Mouse (Mus musculus): ENCODE results near the gene Tec.

Gene Tec

DNA sequence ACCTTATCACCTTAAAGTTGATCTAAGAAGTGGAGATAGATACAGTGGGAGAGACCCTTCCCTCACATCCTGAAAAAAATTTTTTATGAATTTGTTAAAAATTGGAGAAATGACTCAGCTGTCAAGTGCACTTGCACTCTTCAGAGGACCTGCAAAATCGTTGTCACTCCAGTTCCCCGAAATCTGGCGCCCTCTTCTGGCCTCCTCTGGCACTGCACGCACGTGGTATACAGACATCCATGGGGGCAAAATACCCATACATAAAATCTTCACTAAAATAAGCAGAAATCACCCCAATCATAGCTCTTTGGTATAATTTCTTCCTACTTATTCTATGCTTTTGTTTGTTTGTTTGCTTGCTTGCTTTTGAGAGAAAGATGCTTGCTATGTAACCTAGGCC is 25.7 kb upstream of the Tec start:
- in situ Hi-C loops (cut with MboI, MseI), result loop anchor here (10.0 kb wide), 1 partner anchor 491 kb away; no protein-coding TSS in a partner anchor

DNA sequence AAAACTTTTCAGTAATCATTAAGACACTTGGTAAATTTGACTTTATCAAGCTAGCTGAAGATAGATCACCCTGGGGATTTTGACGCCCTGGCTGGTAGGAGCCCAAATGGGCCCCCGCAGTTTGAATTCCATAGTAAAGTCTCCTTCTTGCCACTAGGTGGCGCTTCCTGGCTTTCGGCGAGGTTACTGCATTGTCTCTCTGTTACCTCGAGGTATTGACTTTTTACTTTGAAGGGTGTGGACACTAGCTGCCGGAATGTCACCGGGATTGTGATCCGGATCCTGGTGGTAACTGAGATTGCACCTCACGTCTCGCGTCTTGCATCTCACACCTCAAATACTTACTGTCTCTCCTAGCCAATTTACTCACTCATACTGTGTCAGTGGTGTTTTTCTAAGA is 23.3 kb upstream of the Tec start:
- in situ Hi-C loops (cut with MboI, MseI), result loop anchor here (10.0 kb wide), 1 partner anchor 493 kb away; no protein-coding TSS in a partner anchor

DNA sequence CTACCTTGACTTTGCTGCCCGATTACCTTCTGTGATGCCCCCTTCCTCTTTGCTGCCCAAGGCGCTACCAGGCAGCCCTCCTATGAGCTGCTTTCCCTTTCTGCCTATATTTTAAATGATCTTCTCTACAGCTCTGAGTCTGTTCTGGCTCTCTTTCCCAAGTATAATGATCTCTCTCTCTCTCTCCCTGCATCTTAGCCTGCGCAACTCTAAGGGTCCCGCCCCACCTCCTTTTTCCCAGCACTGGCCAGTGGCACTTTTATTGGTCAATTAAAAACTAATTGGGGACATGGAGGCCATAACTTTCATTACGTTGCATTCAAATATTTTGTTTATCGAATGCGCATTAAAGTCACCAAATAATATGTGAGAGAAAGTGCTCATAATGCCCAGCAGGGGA is 20.0 kb upstream of the Tec start:
- in situ Hi-C loops (cut with MboI, MseI), result no loop called here

DNA sequence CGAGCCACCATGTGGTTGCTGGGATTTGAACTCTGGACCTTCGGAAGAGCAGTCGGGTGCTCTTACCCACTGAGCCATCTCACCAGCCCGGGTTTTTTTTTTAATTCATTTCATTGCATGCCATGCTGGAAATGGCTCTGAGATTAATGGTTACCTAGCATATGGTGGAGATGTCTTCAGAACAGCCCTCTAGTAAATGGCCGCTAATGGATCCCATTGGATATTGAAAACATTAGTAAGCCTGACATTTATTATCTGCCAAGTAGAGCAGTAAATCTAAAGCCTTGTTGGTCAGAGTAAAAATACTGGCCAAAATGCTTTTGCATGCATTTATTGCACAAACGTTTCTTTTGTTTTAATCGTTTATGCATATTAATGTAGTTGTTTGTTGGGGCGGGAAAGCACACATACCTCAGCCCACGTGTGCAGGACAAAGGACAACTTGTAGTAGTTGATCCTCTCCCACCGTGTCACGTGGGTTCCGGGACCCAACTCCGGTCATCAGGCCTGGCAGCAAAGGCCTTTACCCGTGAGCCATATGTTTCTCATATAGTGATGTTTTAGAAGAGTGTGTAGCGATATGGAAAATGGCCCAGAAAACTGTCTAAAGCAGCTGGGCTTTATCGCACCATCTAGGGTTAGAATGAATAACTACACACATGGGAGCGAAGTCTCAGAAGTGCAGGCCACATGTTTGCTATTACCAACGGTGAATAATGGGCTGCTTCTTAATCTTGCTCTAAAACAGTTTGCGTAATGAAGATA is 18.4 kb upstream of the Tec start:
- in situ Hi-C loops (cut with MboI, MseI), result no loop called here

DNA sequence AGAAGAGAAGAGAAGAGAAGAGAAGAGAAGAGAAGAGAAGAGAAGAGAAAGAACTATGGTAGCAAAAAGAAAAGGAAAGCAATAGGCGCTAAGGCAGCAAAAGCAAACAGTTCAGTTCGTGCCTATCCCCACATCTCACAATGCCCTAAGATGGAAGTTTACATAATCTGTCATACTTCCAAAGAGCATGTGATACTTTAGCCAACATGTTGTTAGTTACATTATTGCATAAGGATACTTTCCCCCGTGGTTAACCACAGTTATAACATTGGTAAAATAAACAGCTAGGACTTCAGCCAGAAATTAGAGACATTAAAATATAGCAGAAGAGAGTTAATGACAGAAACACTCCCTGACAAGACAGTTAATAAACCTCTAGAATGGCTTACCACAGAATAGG is 15.4 kb upstream of the Tec start:
- in situ Hi-C loops (cut with MboI, MseI), result no loop called here

DNA sequence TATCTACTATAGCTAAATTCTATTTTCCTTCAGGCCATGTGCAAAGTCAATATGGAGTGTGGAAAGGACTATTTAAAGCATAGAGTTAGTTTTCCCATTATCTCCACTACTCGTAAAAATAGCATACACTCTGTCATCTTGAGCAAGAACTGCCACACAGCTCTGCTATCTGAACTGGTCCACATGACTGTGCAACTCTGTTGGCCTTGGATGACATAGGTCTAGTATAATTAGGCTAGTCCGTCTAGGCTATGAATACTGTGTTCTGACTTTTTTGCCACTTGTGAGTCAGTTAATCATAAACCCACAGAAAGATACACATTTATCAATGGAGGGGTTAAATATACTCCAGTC is 14.1 kb upstream of the Tec start:
- in situ Hi-C loops (cut with MboI, MseI), result no loop called here

DNA sequence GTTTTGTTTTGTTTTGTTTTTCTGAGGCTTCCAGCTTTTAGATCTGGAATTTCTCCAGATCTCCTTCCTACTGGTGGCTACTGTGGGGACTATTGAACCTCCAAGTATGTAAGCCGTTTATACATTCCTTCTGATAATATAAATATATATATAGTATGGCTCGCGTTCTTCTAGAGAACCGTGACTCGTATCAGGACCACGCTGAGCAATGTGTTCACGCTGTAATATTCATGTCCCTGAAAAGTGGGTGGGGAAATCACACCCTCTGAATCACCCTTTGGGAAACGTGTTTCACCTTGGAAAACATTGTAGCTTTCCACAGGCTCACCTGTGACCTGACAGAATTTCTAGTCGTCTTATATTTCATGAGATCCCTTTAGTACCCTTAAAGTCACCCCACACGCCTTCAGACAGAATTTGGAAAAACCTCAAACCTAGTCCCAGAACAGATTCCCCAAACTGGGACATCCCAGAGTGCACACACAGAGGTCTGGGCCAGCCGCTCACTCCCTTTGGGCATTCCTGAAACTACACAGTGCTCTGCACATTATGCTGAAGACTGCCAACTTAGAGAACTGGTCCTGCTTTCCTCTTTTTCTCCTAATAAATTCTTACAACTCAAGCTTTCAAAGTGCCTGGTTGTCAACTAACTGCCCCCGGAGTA is 13.6 kb upstream of the Tec start:
- in situ Hi-C loops (cut with MboI, MseI), result no loop called here

DNA sequence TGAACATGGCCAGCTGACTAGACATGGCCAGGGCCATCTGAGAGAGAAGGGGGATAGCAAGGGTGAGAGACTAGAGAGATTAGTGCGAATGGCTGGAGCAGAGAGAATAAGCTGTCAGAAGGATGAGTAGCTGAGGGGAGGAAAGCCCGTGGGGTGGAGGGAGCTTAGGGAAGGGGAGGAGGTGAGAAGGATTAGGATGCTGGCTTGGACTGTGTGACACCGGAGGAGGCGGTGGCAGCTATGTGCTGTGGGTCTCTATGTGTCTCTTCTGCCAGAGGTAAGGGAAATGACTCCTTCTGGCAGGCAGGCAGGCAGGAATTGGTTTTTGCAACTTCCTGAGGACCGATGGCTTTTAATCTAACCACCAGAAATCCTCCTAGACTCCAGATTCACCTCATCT is 11.5 kb upstream of the Tec start:
- in situ Hi-C loops (cut with MboI, MseI), result no loop called here

DNA sequence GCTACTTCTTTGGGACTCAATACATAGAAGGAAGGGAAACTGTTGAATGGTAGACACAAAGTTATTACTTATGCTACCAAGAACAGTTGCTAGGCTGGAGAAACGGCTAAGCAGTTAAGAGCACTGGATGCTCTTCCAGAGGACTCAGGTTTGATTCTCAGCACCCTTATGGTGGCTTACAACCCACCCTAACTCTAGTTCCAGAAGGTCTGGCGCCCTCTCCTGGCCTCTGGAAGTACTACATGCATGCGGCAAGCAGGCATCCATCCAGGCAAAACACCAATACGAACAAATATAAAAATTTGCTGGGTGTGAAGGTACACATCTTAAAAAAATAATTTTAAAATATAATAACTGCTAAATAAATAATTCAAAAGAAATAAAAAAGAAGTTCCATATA is 2.8 kb upstream of the Tec start:
- in situ Hi-C loops (cut with MboI, MseI), result no loop called here

DNA sequence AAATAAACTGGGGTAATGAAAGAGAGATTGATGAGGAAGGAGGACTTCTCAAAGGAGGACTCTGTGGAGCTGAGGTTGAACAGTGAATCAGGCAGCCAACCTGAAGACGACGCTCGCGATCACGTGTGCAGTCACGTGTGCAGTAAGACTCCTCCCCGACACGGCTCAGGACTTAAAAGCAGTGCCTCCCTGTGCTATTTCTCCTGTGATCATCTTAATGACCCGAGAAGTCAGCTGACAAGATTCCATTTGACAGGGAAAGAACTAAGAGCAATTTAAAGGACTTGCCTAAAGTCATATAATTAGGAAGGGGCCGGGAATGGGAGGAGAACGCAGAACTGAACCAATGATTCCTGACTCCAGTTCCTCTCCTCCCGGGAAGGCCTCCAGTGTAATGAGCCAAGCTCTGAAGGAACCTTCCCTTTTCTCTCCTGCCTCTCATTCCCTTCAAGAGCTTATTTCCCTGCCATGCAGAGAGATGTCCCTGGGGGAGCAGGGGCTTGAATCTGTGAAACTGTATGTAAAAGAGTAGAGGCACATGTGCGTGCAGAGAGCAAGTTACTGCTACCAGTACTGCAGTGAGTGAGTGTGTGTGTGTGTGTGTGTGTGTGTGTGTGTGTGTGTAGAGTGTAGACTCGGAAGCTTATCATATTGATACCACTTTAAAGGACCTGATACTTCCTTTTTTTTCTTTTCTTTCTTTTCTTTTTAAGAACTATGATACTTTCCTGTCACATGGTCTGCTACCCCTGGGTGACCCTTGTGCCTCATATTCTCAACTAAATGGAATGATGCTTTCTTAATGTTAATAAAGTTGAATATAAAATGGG is 1.7 kb upstream of the Tec start:
- in situ Hi-C loops (cut with MboI, MseI), result no loop called here

DNA sequence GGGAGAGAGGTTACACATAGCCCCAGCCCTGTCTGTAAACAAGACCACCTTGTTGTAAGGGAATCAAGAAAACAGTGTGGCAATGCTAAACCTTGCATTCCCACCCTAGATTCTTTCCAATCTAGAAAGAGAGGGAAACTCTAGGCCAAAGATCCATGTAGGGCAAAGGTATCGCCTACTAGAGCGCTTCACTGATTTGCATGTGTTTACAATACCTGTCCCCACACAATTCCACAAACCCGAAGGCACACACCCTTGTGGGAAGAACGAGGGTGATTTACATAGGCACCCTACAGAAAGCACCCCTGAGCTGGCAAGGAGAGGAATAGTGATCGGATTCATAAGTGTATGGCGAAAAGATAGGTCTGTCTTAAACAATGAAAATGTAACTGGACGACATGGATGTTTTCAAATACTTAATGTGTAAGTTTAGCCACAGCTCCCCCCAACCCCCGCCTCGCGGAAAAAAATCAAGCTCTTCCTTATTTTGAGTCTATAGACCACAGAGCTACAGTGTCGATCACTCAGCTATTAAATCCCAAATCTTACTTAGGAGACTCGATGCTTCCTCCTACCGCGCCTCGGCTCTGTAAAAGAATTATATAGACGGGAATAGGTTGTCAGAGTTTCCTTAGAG is 1.1 kb downstream of the Tec start:
- in situ Hi-C loops (cut with MboI, MseI), result no loop called here

DNA sequence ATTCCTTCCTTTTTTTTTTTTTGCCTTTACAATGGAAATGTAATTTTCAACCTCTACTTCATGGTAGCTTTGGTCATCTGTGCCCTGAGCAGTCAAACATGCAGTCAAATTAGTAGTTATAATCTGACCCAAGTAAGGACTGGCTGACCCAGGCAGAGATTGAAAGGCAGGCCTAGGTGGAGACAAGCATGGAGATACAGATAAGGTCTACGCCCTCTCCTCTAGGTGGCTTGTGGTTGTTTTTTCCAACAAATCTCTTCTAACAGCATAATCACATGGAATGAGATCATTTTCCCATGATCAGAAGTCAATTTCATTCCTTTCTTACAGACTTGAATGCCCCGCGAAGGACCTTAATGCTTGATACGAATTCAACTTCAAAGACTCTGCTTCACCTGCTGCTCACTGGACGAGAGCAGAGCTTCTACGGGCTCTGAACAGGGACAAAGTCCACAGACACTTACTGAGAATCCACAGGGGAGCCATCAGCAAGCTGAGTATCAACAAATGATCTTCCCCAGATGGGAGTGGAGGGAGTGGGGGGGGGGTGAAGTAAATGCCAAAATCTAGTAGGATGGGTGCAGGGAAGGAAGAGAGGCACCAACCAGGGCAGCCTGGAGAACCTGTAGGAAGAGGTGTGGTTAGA is 1.9 kb downstream of the Tec start:
- in situ Hi-C loops (cut with MboI, MseI), result no loop called here

DNA sequence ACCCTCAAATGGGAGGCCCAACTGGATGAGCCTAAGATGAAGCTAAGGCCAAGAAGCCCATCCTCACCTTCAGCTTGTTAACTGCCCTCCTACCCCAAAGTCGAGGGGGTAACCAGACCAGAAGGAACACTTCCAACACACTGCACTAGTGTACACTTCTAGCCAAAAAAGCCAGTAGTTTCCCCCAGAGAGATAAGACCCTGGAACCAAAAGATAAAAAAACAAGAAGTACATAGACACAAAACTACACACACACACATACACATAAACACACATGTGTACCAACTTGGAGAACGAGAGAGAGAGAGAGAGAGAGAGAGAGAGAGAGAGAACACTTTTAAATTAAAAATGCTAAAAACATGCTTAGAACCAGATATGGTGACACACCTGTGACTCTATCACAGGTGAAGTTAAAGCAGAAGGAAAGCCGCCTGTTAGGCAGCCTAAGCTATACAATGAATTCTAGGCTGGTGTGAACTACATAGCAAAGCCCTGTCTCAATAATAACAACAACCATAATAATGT is 3.6 kb downstream of the Tec start:
- in situ Hi-C loops (cut with MboI, MseI), result no loop called here

DNA sequence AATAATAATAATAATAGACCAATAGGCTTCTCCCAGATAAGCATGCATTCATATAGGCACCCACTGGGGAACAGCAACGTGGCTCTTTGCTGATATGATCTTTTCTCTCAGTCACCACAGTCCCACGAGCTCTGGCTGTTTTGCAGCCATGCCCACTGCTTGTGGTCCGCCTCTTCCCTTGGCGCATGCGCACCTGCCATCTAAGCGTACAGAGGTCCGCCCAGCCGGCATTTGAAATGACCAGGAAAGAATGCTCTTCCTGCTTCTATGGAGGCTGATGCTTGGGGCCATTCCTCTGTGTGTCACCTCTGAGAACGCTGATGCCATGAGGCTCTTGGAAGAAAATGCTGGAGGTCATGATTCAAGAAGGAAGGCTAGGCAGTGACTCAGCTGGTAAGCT is 5.1 kb downstream of the Tec start:
- in situ Hi-C loops (cut with MboI, MseI), result no loop called here

DNA sequence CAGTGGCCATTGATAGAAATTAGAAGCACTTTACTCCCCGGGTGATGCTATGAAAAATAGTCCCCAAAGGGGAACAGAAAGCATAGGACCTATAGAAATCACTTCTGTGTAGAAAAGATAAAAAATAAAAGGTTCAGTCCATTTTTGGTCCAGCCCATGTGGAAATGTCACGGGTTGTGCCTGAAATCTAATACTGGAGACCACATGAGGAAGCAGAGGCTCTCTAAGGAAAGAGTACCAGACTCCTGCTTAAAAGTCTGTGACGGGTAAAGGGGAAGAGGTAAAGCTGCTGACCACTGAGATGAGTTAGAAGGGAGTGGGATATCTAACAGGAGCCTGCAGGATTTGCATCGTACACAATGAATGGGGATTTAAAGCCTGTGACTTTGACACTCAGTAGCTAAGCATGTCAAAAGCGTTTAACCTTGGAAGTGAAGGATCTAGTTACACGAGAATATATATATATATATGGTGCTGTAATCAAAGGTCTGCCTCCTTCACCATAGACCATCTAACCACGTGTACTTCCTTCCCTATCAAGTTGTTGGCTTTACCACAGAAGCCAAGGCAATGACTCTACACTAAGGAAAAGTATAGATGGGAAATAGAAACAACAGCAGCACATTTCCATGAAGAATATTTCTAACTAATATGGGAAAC is 6.4 kb downstream of the Tec start:
- in situ Hi-C loops (cut with MboI, MseI), result no loop called here

DNA sequence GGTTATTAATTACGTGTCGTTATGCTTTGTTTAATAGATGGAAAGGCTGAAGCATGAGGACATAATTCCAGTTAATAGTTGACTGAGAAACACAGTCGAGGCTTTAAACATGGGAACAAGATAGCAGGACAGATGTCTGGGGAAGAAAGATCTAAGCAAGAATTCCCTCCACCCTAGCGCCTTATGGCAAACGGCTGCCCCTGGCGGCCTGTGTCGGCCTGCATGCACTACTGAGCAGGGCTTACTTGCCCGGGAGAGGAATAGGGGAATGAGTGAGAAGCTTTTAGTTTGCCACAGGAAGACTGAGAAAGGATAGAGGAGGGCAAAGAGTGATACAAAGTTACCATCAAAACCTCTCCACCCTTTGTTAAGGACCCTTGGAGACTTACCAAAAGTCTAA is 7.4 kb downstream of the Tec start:
- in situ Hi-C loops (cut with MboI, MseI), result no loop called here

DNA sequence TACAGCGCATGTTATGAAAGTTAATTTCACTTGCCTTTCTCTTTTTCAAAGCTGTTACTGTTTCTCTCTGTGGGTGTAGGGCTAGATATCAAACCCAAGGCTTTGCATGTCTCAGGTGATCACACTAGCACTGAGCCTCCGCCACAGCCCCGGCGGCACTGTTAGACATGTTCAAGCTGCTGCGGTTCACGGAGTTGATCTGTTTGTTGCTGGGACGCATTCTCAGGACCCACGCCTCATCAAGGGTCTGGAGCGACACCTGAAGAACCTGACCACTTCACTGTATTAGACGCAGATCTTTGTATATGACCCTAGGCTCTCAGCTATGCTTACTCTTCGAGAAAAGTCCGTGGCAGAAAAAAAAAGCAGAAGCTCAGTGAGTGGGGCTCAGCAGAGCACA is 10.0 kb downstream of the Tec start:
- in situ Hi-C loops (cut with MboI, MseI), result no loop called here

DNA sequence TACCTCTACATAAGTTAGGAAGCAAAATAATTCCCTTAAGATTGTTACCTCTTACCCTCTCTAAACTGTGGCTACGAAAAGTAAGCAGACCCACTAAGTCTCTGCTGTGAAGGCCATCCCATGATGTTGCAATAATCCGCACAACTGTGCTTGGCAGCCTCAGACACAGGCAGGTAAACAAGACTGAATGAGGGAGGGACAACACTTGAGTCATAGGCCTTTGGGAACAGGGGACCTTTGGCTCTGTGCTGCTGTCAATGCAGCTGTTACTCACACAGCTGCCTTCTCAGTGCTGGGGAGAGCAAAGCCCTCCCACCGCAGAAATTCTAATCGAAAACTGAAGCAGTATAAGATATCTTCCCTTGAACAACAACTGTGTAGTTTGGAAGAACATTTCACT is 10.5 kb downstream of the Tec start:
- in situ Hi-C loops (cut with MboI, MseI), result no loop called here

DNA sequence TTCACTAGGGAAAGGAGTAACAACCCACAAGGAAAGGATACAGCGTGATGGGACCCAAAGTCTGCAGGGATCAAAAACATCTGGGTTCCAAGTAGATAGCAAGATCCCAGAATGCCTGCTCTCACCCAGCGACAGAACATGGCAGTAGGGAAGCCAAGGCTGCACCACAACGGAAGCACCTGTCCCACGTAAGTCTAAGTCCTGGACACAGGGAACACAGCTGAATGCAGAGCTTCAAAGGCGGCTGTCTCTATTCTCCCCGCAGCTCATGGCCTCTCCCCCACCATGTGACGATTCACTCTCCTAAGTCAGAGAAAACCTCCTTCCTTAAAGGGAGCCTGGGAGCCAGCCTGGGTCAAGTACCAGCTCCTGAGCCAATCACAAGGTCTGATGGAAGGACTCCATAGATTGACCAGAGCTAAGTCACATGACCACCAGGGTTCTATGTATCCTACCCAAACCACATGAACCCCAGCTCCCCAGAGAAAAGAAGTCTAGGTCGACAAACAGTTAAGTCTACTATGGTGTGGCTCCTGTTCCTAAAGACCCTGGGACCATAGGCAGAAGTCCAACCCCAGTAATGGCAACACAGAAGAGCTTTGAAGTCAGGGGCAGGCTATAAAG is 11.9 kb downstream of the Tec start:
- in situ Hi-C loops (cut with MboI, MseI), result no loop called here

DNA sequence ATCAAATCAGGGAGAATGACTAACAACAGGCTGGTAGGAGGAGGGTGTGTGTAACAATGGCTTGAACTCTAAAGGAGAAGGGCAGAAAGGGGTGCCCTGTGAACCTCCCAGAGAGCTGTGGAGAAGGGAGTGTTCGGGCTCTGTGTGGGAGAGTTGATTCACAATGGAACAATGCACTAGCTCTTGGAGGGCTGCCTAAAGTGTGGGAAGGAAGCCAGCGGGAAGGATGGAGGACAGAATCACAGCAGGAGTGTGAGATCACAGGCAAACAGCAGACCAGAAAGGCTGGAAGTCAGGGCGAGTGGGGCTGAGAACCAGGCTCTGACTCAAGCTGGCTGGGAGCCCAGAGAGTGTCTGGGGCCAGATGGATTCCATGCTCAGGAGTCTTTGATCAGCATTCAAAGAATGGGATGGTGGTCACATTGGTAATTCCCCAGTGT is 12.6 kb downstream of the Tec start:
- in situ Hi-C loops (cut with MboI, MseI), result no loop called here
